Mouse (Mus musculus): ENCODE measurements at regions not wholly inside any gene's neighbourhood (a gene's known extent, or its start where the extent isn't known, plus 50 kb on each side); places are given as distances from the start of the nearest gene placed in this dataset.
"Not testable (repeated sequence)": the region's sequence is repeated elsewhere in the genome, so short reads cannot be mapped to it uniquely, and the experiment has no call there.

GRCm38 (mm10) chr5:91861440-91862187, 101.3 kb downstream of the Rchy1 start:
- 67% methylated on average over 11 of the region's 11 CpGs for WGBS
- no peak overlapping the region for H3K4me3 ChIP-seq
- no peaks in the 10 kb centered on the region for H3K36me3 ChIP-seq
- peaks cover 10% of the 10 kb centered on the region for H3K9me3 ChIP-seq (replicated peaks)
- no peak overlapping the region for H3K4me2 ChIP-seq
- no peak overlapping the region for H3K9ac ChIP-seq
- 0 out of 2 replicates have a peak, but pooled peaks cover 4% of the 10 kb centered on the region for H3K4me1 ChIP-seq (replicated peaks)
- 0 out of 2 replicates have a peak, but pooled peaks have one; percentile 22 for ATAC-seq (ENCODE audit: insufficient number of reproducible peaks, low FRiP score)
- no peak overlapping the region for H3K27ac ChIP-seq (ENCODE audit: poor library complexity, severe bottlenecking)
- H3K27me3 ChIP-seq (replicated peaks), result no peaks in the 10 kb centered on the region

- H3K4me1 ChIP-seq (replicated peaks), result 0 out of 2 replicates have a peak, but pooled peaks cover 4% of the 10 kb centered on the region
- no peaks in the 10 kb centered on the region for H3K27me3 ChIP-seq (replicated peaks)
- WGBS, result 78% methylated on average over 2 of the region's 2 CpGs
- ATAC-seq (ENCODE audit: insufficient number of reproducible peaks, low FRiP score), result no peak
- H3K4me2 ChIP-seq, result no peak overlapping the region
- H3K9me3 ChIP-seq (replicated peaks), result peaks cover 10% of the 10 kb centered on the region
- no peak overlapping the region for H3K27ac ChIP-seq (ENCODE audit: poor library complexity, severe bottlenecking)
- no peaks in the 10 kb centered on the region for H3K36me3 ChIP-seq
- H3K9ac ChIP-seq, result no peak overlapping the region
- H3K4me3 ChIP-seq, result no peak overlapping the region
Observed at GRCm38 (mm10) chr5:91860489-91860888, 102.4 kb downstream of the Rchy1 start.

GRCm38 (mm10) chr5:91852330-91852729, 110.5 kb downstream of the Rchy1 start:
- Histone ChIP-seq H3K9me3 (replicated peaks) (no peaks in the 10 kb centered on the region; the same call in 1 of the 2 replicates), H3K27me3 (replicated peaks) (no peaks in the 10 kb centered on the region), H3K4me3 (no peak overlapping the region), H3K4me1 (replicated peaks) (no peaks in the 10 kb centered on the region), H3K36me3 (no peaks in the 10 kb centered on the region), H3K27ac (ENCODE audit: poor library complexity, severe bottlenecking) (no peak overlapping the region), H3K9ac (no peak overlapping the region), H3K4me2 (no peak overlapping the region)
- no peak for ATAC-seq (ENCODE audit: insufficient number of reproducible peaks, low FRiP score)
- WGBS, result 70% methylated on average over 4 of the region's 4 CpGs

- WGBS, result 63% methylated on average over 4 of the region's 4 CpGs
- not testable (repeated sequence) for H3K9me3 ChIP-seq (replicated peaks); H3K27me3 ChIP-seq (replicated peaks); H3K27ac ChIP-seq (ENCODE audit: poor library complexity, severe bottlenecking); H3K4me2 ChIP-seq; ATAC-seq (ENCODE audit: insufficient number of reproducible peaks, low FRiP score); H3K36me3 ChIP-seq; H3K4me1 ChIP-seq (replicated peaks); H3K4me3 ChIP-seq; H3K9ac ChIP-seq
Observed at GRCm38 (mm10) chr5:91850862-91851569, 111.9 kb downstream of the Rchy1 start.

- WGBS, result 64% methylated on average over 5 of the region's 5 CpGs
- no peaks in the 10 kb centered on the region for H3K36me3 ChIP-seq
- H3K4me1 ChIP-seq (replicated peaks), result no peaks in the 10 kb centered on the region
Observed at GRCm38 (mm10) chr5:91850440-91850839, 112.4 kb downstream of the Rchy1 start.

DNA sequence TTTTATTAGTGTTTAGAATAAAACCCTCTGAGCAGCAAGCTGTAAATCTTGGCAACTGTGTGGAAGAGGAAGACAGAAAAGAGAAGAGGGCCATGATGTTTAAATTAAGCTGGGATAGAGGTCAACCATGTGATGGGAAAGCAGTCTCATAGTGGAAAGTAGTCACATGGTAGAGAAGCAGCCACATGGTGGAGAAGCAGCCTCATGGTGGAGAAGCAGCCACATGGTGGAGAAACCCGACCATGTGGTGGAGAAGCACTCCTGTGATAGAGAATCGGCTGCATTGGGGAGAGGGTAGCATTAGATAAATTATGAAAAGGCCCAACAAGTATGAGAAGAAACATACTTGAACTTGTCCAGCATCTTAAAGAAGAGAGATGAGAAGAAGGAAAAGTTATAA, 113.3 kb downstream of the Rchy1 start:
- 76% methylated on average over 2 of the region's 2 CpGs for WGBS
- no peaks in the 10 kb centered on the region for H3K36me3 ChIP-seq
- no peak for ATAC-seq (ENCODE audit: insufficient number of reproducible peaks, low FRiP score)
- H3K9ac ChIP-seq, result no peak overlapping the region
- H3K4me2 ChIP-seq, result no peak overlapping the region
- H3K27me3 ChIP-seq (replicated peaks), result no peaks in the 10 kb centered on the region
- H3K27ac ChIP-seq (ENCODE audit: poor library complexity, severe bottlenecking), result no peak overlapping the region
- no peaks in the 10 kb centered on the region; the same call in 1 of the 2 replicates for H3K9me3 ChIP-seq (replicated peaks)
- H3K4me1 ChIP-seq (replicated peaks), result no peaks in the 10 kb centered on the region
- H3K4me3 ChIP-seq, result no peak overlapping the region

More at GRCm38 (mm10) chr5:91850440-91850839, 112.4 kb downstream of the Rchy1 start:
- H3K27ac ChIP-seq (ENCODE audit: poor library complexity, severe bottlenecking), result no peak overlapping the region
- ATAC-seq (ENCODE audit: insufficient number of reproducible peaks, low FRiP score), result no peak
- no peak overlapping the region for H3K9ac ChIP-seq
- H3K27me3 ChIP-seq (replicated peaks), result no peaks in the 10 kb centered on the region
- no peak overlapping the region for H3K4me2 ChIP-seq
- H3K9me3 ChIP-seq (replicated peaks), result no peaks in the 10 kb centered on the region; the same call in 1 of the 2 replicates
- no peak overlapping the region for H3K4me3 ChIP-seq

DNA sequence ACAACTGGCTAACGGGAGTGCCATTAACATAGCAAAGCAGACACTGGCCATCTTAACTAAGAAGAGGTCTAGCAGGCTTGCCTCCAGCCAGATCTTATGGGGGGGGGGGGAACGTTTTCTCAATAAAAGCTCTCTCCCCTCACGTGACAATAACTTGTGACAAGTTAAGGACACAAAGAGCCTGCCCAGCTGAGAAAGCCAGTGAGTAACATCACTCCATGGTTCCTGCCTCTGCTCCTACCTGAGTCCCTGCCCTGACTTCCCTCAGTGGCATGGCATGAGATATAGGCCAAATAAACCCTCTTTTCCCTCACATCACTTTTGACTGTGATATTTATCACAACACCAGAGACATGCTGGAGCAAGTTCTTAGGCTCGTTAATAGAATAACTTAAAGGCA, 113.8 kb downstream of the Rchy1 start:
- WGBS, result 57% methylated on average over 4 of the region's 4 CpGs

GRCm38 (mm10) chr5:91848528-91848927, 114.3 kb downstream of the Rchy1 start:
- no peak for ATAC-seq (ENCODE audit: insufficient number of reproducible peaks, low FRiP score)
- WGBS, result 88% methylated on average over 3 of the region's 3 CpGs
- Histone ChIP-seq H3K9ac (no peak overlapping the region), H3K4me1 (replicated peaks) (no peaks in the 10 kb centered on the region), H3K27me3 (replicated peaks) (no peaks in the 10 kb centered on the region), H3K4me3 (no peak overlapping the region), H3K9me3 (replicated peaks) (no peaks in the 10 kb centered on the region; the same call in 1 of the 2 replicates), H3K4me2 (no peak overlapping the region), H3K36me3 (no peaks in the 10 kb centered on the region), H3K27ac (ENCODE audit: poor library complexity, severe bottlenecking) (no peak overlapping the region)

More for the DNA sequence above, 113.8 kb downstream of the Rchy1 start:
- Histone ChIP-seq H3K27me3 (replicated peaks) (no peaks in the 10 kb centered on the region), H3K9me3 (replicated peaks) (no peaks in the 10 kb centered on the region; the same call in 1 of the 2 replicates), H3K4me3 (no peak overlapping the region), H3K27ac (ENCODE audit: poor library complexity, severe bottlenecking) (no peak overlapping the region), H3K9ac (no peak overlapping the region), H3K4me2 (no peak overlapping the region), H3K36me3 (no peaks in the 10 kb centered on the region), H3K4me1 (replicated peaks) (no peaks in the 10 kb centered on the region)
- ATAC-seq (ENCODE audit: insufficient number of reproducible peaks, low FRiP score), result no peak

- Histone ChIP-seq H3K9me3 (replicated peaks) (no peaks in the 10 kb centered on the region), H3K9ac (no peak overlapping the region), H3K4me1 (replicated peaks) (no peaks in the 10 kb centered on the region), H3K4me3 (no peak overlapping the region), H3K27me3 (replicated peaks) (no peaks in the 10 kb centered on the region), H3K27ac (ENCODE audit: poor library complexity, severe bottlenecking) (no peak overlapping the region), H3K4me2 (no peak overlapping the region), H3K36me3 (no peaks in the 10 kb centered on the region)
- 85% methylated on average over 4 of the region's 4 CpGs for WGBS
- no peak for ATAC-seq (ENCODE audit: insufficient number of reproducible peaks, low FRiP score)
Observed at GRCm38 (mm10) chr5:91843044-91843443, 119.8 kb downstream of the Rchy1 start.

- Histone ChIP-seq H3K4me3 (no peak overlapping the region), H3K4me2 (no peak overlapping the region), H3K27ac (ENCODE audit: poor library complexity, severe bottlenecking) (no peak overlapping the region), H3K9me3 (replicated peaks) (no peaks in the 10 kb centered on the region), H3K27me3 (replicated peaks) (no peaks in the 10 kb centered on the region), H3K9ac (no peak overlapping the region), H3K4me1 (replicated peaks) (no peaks in the 10 kb centered on the region), H3K36me3 (no peaks in the 10 kb centered on the region)
- no peak for ATAC-seq (ENCODE audit: insufficient number of reproducible peaks, low FRiP score)
- 63% methylated on average over 4 of the region's 4 CpGs for WGBS
Observed at GRCm38 (mm10) chr5:91841066-91841465, 121.8 kb downstream of the Rchy1 start.

DNA sequence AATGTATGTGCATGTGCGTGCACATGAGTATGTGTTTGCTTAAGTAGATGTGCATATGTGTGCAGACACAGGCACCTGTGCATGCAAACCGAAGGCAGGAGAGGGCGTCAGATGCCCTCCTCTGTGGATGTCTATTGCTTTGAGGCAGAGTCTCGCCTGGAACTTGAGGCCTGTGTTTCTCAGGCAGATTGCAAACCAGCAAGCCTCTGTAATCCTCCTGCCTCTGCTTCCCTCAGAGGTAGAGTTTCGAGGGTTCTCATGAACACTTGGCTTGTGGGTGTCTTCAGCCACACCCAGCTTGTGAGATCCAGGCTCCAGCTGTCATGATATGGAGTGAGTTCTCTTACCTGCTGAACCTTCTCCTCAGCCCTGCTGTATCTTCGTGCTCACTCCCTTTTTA, 134.4 kb downstream of the Rchy1 start:
- Histone ChIP-seq H3K27ac (ENCODE audit: poor library complexity, severe bottlenecking) (no peak overlapping the region), H3K9me3 (replicated peaks) (peaks cover 9% of the 10 kb centered on the region), H3K4me1 (replicated peaks) (no peaks in the 10 kb centered on the region), H3K27me3 (replicated peaks) (no peaks in the 10 kb centered on the region), H3K4me3 (no peak overlapping the region), H3K9ac (no peak overlapping the region), H3K36me3 (no peaks in the 10 kb centered on the region), H3K4me2 (no peak overlapping the region)
- ATAC-seq (ENCODE audit: insufficient number of reproducible peaks, low FRiP score), result no peak
- 89% methylated on average over 6 of the region's 6 CpGs for WGBS
